Mouse (Mus musculus) embryonic facial prominence, embryonic 14.5 days (tissue): ENCODE measurements around the gene Dcun1d5. TPM values are rescaled to one million over a fixed set of nuclear protein-coding genes. Genes with fewer than 3 reads are reported as not detected.

Source experiments
- ATAC-seq: fragments of 200-750 bp; cut with Nextera tagmentation; 2 replicates; pipeline ENCODE4 v1.8.0; 2017; ENCODE audit warnings: low read depth, moderate number of reproducible peaks, moderate TSS enrichment
- DNase-seq: peaks from one replicate; pipeline ENCODE4 v3.0.0-alpha.2; 2015; ENCODE audit warnings: low spot score
- H3K27ac ChIP-seq: fragments of 300-500 bp; sonication (generic); replicated peaks from 2 replicates; pipeline ENCODE4 v1.5.1; 2014; ENCODE audit warnings: low read depth, mild to moderate bottlenecking, low read length, moderate library complexity
- H3K27me3 ChIP-seq: fragments of 300-500 bp; sonication (generic); replicated peaks from 2 replicates; pipeline ENCODE4 v1.6.1; 2014; ENCODE audit warnings: low read length; ENCODE audit not compliant: control insufficient read depth, insufficient read depth
- H3K36me3 ChIP-seq: fragments of 300-500 bp; sonication (generic); 2 replicates; pipeline ENCODE4 v1.6.1; 2014; ENCODE audit warnings: low read length, mixed read lengths; ENCODE audit not compliant: control insufficient read depth, insufficient read depth
- H3K4me1 ChIP-seq: fragments of 300-500 bp; sonication (generic); 2 replicates; pipeline ENCODE4 v1.6.1; 2014; ENCODE audit warnings: antibody characterized with exemption, low read length; ENCODE audit not compliant: control insufficient read depth, insufficient read depth
- H3K4me2 ChIP-seq: fragments of 300-500 bp; sonication (generic); 2 replicates; pipeline ENCODE4 v1.6.1; 2014; ENCODE audit warnings: low read depth, mild to moderate bottlenecking, low read length, moderate library complexity, mixed read lengths
- H3K4me3 ChIP-seq: fragments of 300-500 bp; sonication (generic); 2 replicates; pipeline ENCODE4 v1.5.1; 2014; ENCODE audit warnings: low read depth, mild to moderate bottlenecking, low read length
- H3K9ac ChIP-seq: fragments of 300-500 bp; sonication (generic); 2 replicates; pipeline ENCODE4 v1.6.1; 2014; ENCODE audit warnings: low read depth, mild to moderate bottlenecking, low read length, moderate library complexity, mixed read lengths
- H3K9me3 ChIP-seq: fragments of 300-500 bp; sonication (generic); 2 replicates; pipeline ENCODE4 v1.6.1; 2016; ENCODE audit warnings: low read length; ENCODE audit not compliant: control insufficient read depth
- whole genome bisulfite sequencing: fragments of 180-500 bp; shearing (Covaris S2); extraction: QIAGEN DNeasy Blood & Tissue Kit; methylation state at CpG from one replicate; pipeline ENCODE4 v1.1.7; 2014; 5-methylcytosine and 5-hydroxymethylcytosine counted together
- polyA plus RNA-seq: library from polyadenylated mRNA; unstranded; fragments of >200 nt; fragmentation: Nextera tagmentation; extraction: Ambion mirVana; gene quantifications from 2 replicates; pipeline ENCODE4 v1.2.1, GENCODE M21; 2014

Dcun1d5 gene
- 142 and 145 TPM in 2 replicates for polyA plus RNA-seq

DNA sequence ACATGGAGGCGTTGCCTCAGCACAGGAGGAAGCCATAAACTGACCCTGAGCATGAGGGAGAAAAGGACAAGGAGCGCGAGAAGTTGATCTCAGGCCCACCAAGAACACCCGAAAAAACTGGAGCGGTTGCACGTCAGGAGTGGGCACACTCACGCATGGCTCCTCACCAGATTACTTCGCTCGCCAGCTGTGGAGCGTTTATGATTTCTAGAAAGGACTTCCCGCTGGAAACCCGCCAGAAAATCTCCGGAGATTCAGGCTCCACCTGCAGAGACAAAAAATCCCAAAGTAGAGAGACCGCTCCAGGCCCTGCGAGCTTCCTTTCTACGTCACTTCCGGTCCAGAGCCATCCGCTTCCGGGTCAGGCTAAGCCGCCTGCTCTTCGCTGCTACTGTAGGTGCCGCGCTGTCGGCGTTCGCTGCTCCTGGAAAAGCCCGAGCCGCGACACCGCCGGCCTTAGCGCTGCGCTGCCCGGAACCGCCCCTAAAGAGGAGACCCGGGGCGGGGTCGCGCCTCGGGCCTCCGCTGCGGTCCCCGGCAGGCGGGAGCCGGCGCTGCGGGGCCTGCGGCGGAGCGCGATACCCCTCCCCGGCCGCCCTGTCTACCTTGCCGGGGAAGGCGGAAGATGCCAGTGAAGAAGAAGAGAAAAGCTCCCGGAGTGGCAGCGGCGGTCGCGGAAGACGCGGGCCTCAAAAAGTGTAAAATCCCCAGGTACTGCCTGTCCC is at the start of gene Dcun1d5, which contains the start of gene Dync2h1:
Gene Dcun1d5 (plus strand): TSS at position 349 of the 725 bp plus-strand sequence.
Gene Dync2h1 (minus strand): TSS at position 275 of the 725 bp plus-strand sequence.
- peaks cover 3% of the 10 kb centered on the region; the same call in 1 of the 2 replicates for H3K36me3 ChIP-seq
- no peaks in the 10 kb centered on the region for H3K9me3 ChIP-seq
- peak within 1 kb of the TSS; percentile 84 for H3K4me2 ChIP-seq
- H3K9ac ChIP-seq, result peak within 1 kb of the TSS; percentile 86
- WGBS, result 1% methylated on average over 41 of the region's 62 CpGs
- H3K4me1 ChIP-seq, result peaks cover 10% of the 10 kb centered on the region
- DNase-seq (peak; percentile 97), ATAC-seq (peak; percentile 99)
- H3K27ac ChIP-seq, result peak within 1 kb of the TSS; percentile 95
- H3K4me3 ChIP-seq, result peak within 1 kb of the TSS; percentile 85
- H3K27me3 ChIP-seq, result no peaks in the 10 kb centered on the region

- no peaks in the 10 kb centered on the region for H3K4me1 ChIP-seq
Observed at GRCm38 (mm10) chr9:7154391-7154790, 29.9 kb upstream of the Dcun1d5 start.

DNA sequence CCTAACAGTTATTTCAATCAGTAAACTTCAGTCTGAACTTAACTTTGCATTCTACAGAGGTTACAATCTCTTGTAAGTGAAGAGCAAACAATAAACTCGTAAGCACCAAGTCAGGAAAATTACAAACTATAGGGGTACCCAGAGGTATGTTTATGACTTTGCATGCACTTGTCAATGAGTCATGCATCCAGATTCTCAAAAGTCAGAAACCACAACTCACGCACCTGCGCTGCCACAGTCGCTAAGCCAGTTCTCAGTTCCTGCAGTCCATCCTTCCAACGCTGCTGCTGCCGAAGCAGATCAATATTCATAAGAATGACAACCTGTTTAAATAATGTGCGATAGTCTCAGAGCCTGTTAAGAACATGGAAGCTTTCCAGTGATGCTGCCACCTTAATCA is 25.7 kb upstream of the Dcun1d5 start:
- Histone ChIP-seq H3K36me3 (peaks cover 49% of the 10 kb centered on the region), H3K4me1 (peaks cover 4% of the 10 kb centered on the region; the same call in 1 of the 2 replicates), H3K27me3 (no peaks in the 10 kb centered on the region), H3K4me3 (no peak overlapping the region), H3K4me2 (no peak overlapping the region), H3K27ac (no peak overlapping the region), H3K9me3 (no peaks in the 10 kb centered on the region), H3K9ac (no peak overlapping the region)
- ATAC-seq (no peak), DNase-seq (no peak)
- 95% methylated on average over 7 of the region's 7 CpGs for WGBS

More at GRCm38 (mm10) chr9:7154391-7154790, 29.9 kb upstream of the Dcun1d5 start:
- H3K27me3 ChIP-seq, result no peaks in the 10 kb centered on the region
- H3K9me3 ChIP-seq, result no peaks in the 10 kb centered on the region
- H3K4me3 ChIP-seq, result no peak overlapping the region
- H3K36me3 ChIP-seq, result peaks cover 34% of the 10 kb centered on the region
- H3K9ac ChIP-seq, result no peak overlapping the region
- ATAC-seq, result no peak
- no peak for DNase-seq
- H3K27ac ChIP-seq, result no peak overlapping the region
- no peak overlapping the region for H3K4me2 ChIP-seq
- WGBS, result 92% methylated on average over 2 of the region's 2 CpGs

DNA sequence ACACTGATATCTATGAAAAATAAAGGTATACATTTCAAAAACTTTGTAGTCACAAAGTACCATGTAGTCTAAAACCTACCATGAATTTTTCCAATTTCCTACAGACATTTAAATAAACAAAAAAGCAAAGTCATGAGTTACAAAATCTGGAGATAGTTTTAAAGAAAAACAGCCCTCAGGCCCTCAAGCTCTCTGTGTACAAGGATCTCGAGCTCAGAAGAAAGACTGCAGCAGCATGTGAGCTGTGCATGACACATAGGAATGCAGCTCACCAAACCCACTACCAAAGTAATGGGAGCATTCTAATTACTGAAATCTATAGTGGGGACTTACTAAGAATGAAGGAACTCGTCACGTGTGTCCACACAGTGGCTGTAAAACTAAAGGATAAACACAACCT is 24.6 kb upstream of the Dcun1d5 start:
- H3K9ac ChIP-seq, result no peak overlapping the region
- no peaks in the 10 kb centered on the region for H3K27me3 ChIP-seq
- peaks cover 52% of the 10 kb centered on the region for H3K36me3 ChIP-seq
- WGBS, result 53% methylated on average over 3 of the region's 3 CpGs
- H3K4me2 ChIP-seq, result no peak overlapping the region
- H3K4me3 ChIP-seq, result no peak overlapping the region
- no peak for ATAC-seq
- no peaks in the 10 kb centered on the region for H3K9me3 ChIP-seq
- H3K4me1 ChIP-seq, result peaks cover 4% of the 10 kb centered on the region; the same call in 1 of the 2 replicates
- H3K27ac ChIP-seq, result no peak overlapping the region
- DNase-seq, result peak; percentile 11

- Histone ChIP-seq H3K4me2 (no peak overlapping the region), H3K4me3 (no peak overlapping the region), H3K9ac (no peak overlapping the region), H3K27me3 (no peaks in the 10 kb centered on the region), H3K27ac (no peak overlapping the region), H3K36me3 (peaks cover 43% of the 10 kb centered on the region), H3K9me3 (no peaks in the 10 kb centered on the region), H3K4me1 (peaks cover 4% of the 10 kb centered on the region; the same call in 1 of the 2 replicates)
- peak; percentile 44; the same call in 1 of the 2 replicates for ATAC-seq
- 44% methylated on average over 5 of the region's 5 CpGs for WGBS
- peak; percentile 40 for DNase-seq
Observed at GRCm38 (mm10) chr9:7160688-7161087, 23.6 kb upstream of the Dcun1d5 start.

- H3K9ac ChIP-seq, result no peak overlapping the region
- no peak for DNase-seq
- H3K27me3 ChIP-seq, result no peaks in the 10 kb centered on the region
- peaks cover 42% of the 10 kb centered on the region for H3K36me3 ChIP-seq
- ATAC-seq, result no peak
- no peak overlapping the region for H3K27ac ChIP-seq
- no peak overlapping the region for H3K4me2 ChIP-seq
- 78% methylated on average over 6 of the region's 6 CpGs for WGBS
- H3K4me1 ChIP-seq, result no peaks in the 10 kb centered on the region
- no peaks in the 10 kb centered on the region for H3K9me3 ChIP-seq
- no peak overlapping the region for H3K4me3 ChIP-seq
Observed at GRCm38 (mm10) chr9:7167339-7167998, 16.9 kb upstream of the Dcun1d5 start.

DNA sequence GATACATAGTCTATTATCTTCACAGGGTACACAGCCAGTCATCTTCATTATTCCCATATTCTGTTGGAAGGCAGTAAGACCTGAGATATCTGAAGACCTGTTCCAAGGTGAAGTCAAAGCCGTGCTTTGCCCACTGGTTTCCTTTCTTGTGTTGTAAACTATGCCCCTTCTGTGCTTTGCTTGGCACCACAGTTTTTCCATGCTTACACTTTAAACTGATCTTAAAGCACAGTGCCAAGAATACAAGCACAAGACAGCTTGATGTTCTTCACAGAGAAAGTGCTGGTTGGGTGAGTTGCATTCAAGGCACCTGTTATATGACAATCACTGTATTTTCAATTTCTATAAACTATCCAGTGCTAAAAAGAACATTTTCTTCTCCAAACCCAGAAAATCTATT is 10.6 kb upstream of the Dcun1d5 start:
- no peak overlapping the region for H3K9ac ChIP-seq
- no peak overlapping the region for H3K4me3 ChIP-seq
- peaks cover 24% of the 10 kb centered on the region; the same call in 1 of the 2 replicates for H3K36me3 ChIP-seq
- H3K27ac ChIP-seq, result no peak overlapping the region
- DNase-seq, result no peak
- H3K9me3 ChIP-seq, result no peaks in the 10 kb centered on the region
- no peak for ATAC-seq
- no peak overlapping the region for H3K4me2 ChIP-seq
- 0 out of 2 replicates have a peak, but pooled peaks cover 3% of the 10 kb centered on the region for H3K4me1 ChIP-seq
- WGBS, result 98% methylated on average over 1 of the region's 1 CpGs
- H3K27me3 ChIP-seq, result no peaks in the 10 kb centered on the region

DNA sequence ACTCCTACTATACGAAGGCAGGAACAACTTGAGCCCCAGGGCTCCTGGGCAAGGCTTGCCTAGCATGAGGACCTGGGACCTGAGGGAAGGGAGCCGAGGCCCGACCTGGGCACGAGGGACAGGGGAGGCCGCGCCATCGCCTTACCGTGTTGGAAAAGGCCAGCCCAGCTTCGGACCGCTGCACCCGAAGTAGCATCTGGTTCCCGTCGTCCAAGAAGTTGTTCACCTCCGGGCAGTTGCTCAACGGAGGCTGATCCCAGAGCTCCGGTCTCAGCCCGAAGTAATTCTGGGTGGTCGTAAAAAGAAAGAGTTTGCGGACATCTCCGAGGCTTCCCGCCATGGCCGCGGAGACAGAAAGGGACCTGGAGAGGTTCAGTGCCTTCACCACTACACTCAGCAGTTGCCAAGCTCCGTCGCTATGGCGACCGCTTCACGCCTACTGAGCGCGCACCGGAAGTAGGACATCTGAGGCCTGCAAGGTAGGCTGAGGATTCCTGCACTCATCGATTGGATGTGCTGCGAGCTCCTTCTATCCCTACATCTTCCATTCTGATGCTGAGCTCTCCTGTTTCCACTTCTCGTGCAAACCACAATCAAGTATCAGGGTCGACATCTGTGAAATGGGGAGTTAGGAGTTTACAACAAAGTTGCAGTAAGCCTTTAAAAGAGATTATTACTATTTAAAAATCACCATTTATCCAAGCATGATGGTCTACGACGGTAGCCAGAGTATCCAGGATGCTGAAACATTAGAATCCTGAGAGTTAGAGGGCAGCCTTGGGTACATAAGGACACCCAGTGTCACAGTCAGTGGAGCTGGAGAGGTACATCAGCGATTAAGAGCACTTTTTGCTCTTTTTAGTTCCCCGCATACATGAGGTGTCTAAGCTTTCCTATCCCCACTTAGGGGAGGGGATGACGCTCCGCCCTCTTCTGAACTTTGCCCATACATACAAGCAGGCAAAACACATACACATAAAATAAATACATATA is 7.4 kb upstream of the Dcun1d5 start:
- Histone ChIP-seq H3K27ac (peak overlapping the region; percentile 57; the same call in 1 of the 2 replicates), H3K4me1 (0 out of 2 replicates have a peak, but pooled peaks cover 3% of the 10 kb centered on the region), H3K9me3 (no peaks in the 10 kb centered on the region), H3K4me3 (peak overlapping the region; percentile 46), H3K4me2 (peak overlapping the region; percentile 60), H3K9ac (peak overlapping the region; percentile 68), H3K27me3 (no peaks in the 10 kb centered on the region), H3K36me3 (peaks cover 15% of the 10 kb centered on the region; the same call in 1 of the 2 replicates)
- 11% methylated on average over 32 of the region's 41 CpGs for WGBS
- peak; percentile 97 for DNase-seq
- ATAC-seq, result peak; percentile 100
